Mouse (Mus musculus) layer of hippocampus, adult 2 months (tissue): Measurements from ENCODE around the gene Idh3g. TPM values are rescaled to one million over a fixed set of nuclear protein-coding genes. Genes with fewer than 3 reads are reported as not detected.

Experiments
- DNase-seq, 2 experiments: peaks; one replicate each; pipeline ENCODE4 v3.0.0; 2022; ENCODE audit warnings: low spot score in 2 of 2
- H3K27ac ChIP-seq: fragments of 200-600 bp; 2 replicates; pipeline ENCODE4 v1.8.1; 2022
- H3K4me3 ChIP-seq: fragments of 200-600 bp; 2 replicates; pipeline ENCODE4 v1.8.1; 2022; ENCODE audit warnings: mild to moderate bottlenecking
- CTCF ChIP-seq: fragments of 200-600 bp; conservative IDR thresholded peaks from 2 replicates; pipeline ENCODE4 v1.8.1; 2022; ENCODE audit warnings: antibody characterized with exemption, mild to moderate bottlenecking, moderate library complexity
- long read RNA-seq, 2 experiments: library from polyadenylated mRNA; stranded (forward); transcript quantifications; one replicate each; pipeline ENCODE4 v2.0.0; 2021; ENCODE audit warnings: borderline mapping rate in 2 of 2
- total RNA-seq, 2 experiments: library from RNA; stranded (reverse); gene quantifications; 2 replicates each; pipeline ENCODE4 v1.2.3; 2021

Gene Idh3g
- 100 to 1,000 TPM; 207 to 209 TPM for total RNA-seq
- long read RNA-seq, experiment 1, partial matches to known transcripts: 8 of 104 reads
- long read RNA-seq, experiment 1, other reads (novel, unspliced or antisense): 94 of 104 reads
- long read RNA-seq, experiment 2, partial matches to known transcripts: 3 of 120 reads
- long read RNA-seq, experiment 2, other reads (novel, unspliced or antisense): 116 of 120 reads

DNA sequence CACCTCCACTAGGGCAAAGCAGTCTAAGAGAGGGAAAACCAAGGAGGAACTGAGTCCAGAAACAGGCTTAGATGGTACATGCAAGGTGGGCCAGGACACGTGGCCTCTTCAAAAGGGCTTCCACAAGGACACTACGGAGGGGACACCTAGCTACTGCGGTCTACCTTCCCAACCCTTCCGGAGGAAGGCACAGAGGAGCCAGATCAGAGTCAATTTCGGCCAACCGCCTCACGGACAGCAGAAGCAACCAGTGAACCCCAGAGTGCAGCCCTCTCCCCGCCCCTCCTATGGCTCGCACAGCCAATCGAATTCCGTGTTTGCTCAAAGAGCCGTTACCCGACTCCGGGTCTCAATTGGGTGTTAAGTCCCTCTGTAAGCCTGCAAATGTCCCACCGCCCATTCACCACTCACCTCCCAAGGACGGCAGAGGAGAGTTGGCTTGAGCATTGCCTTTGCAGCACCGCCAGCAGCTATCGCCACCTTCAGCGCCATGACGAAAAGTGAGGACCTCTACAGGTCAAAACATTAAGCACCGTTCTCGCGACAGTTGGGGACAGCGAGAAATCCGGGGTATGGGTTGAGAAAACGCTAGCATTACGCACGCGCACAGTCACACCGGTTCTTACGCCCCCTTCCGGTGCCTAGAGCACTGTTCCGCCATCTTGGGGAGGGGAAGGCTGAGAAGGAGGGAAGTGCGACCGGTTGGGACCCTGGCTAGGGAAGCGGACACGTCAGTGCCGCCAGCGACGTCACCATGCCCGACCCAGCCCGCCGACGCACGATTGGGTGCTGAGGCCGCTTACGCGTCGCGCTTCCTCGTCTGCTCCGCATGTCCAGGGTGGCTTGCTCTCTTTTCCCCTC lies at the start of gene Idh3g, which contains the start of gene Ssr4:
TSS of gene Idh3g (minus strand) at position 534 of the 861 bp plus-strand sequence.
TSS of gene Ssr4 (plus strand) at position 665 of the 861 bp plus-strand sequence.
- peak within 1 kb of the TSS; percentile 70 for H3K4me3 ChIP-seq
- peak; percentile 90 to 95 for DNase-seq
- TF ChIP-seq CTCF: peak; percentile 72
- peak within 1 kb of the TSS; percentile 95 for H3K27ac ChIP-seq

DNA sequence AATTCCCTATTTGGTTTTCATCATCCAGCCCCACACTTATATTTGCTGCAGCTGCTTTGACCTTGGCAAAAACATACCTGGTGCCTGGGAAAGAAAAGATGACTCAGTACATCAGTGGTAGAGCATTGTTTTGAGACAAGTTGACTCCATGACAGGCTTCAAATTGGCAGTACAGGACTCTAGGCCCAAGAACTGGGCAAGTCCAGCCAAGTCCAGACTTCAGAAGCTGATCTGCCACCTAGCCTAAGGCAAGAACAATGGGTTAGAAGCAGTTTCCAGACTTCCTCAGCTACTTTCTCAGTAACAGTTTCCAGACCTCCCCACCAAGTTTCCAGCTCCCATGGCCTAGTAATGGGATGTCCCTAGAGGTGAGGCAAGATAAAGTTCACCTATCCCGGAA lies 49.0 kb upstream of the Idh3g start:
- H3K27ac ChIP-seq: no peak overlapping the region
- TF ChIP-seq CTCF: no peak
- H3K4me3 ChIP-seq: no peak overlapping the region
- no peak for DNase-seq

DNA sequence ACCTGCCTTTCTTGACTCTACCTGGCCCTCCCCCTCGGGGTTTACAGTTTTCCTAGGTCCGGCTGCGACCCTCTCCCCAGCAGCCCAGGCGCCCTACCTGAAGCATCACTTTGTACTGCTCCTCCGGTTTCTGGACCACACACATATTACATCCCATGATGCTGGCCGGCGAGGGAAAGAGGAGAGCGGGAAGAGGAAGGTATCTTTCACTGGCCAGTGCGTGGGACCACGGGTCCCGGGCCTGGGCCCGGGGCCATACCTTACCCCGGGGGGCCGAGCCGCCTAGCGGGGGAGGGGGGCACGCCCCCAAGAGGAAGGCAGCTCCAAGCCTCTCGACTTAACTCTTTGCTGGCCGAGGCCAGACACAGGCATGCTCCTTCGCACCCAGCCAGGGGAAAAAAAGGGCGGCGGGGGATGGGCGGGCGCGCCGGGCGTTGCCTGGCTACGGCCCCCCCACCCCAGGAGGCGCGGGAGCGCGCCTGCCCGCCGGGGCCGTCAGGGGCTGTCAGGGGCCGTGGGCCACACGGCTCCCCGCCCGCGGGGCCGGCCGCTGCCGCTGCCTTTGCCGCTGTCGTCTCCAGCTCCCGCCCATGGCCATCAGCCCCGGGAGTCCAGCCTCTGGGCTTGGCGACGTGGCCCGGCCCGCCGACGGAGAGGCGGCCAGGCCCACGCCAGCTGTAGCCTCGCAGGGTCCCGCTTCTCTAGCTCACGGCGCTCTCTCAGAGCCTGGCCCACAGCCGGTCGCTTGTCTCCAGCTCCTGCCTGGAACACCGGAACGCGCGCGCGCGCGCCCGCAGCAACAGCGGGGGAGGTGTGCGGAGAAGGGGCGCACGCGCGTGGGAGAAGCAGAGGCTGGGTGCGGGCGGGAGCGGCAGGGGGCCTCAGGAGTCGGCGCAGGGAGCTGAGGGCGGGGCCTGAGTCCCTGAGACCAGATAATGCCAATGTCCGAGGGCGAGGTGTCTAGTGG lies 37.8 kb upstream of the Idh3g start, which contains the start of gene Pdzd4:
TSS of gene Pdzd4 (minus strand) at position 785 of the 967 bp plus-strand sequence.
- H3K4me3 ChIP-seq: peak within 1 kb of the TSS; percentile 65
- peak; percentile 41 to 64 for DNase-seq
- H3K27ac ChIP-seq: peak within 1 kb of the TSS; percentile 94
- no peak for TF ChIP-seq CTCF

GRCm38 (mm10) chrX:73823747-73824146 lies 37.0 kb upstream of the Idh3g start:
- DNase-seq: no peak
- Histone ChIP-seq H3K27ac (peak overlapping the region; percentile 94), H3K4me3 (peak overlapping the region; percentile 65)
- no peak for TF ChIP-seq CTCF

DNA sequence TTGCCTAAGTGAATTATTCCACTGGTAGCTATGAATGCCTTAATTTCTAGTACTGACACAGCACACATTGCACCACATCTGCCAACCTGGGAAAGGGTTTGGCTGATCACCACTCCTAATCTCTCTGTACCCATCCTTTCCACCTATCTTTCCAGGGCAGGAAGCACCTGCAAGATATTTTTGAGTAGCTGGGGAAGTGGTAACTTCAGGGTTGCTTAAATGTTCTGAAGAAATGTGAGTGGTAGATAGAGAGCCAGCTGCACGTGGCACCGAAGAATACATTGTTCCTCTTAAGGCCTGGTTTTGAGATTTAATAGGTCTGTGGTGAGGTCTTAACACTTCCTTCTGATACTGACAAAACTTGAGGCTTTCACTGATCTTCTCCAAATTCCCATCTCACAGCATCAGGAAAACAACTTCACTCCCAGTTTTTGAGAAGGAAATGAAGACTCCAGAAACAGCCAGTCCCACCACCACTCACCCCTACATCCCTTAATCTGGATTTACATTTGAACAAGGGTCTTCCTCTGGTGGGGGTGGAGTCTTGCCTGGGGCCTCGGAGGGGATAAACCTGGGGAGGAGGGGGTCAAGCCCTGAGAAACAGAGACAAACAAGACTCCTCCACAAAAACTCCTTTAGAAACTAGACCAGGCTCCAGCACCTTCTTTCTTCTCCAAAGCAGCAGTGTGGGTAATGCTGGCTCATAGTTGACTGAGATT lies 30.1 kb upstream of the Idh3g start:
- H3K27ac ChIP-seq: no peak overlapping the region
- no peak for DNase-seq
- no peak overlapping the region for H3K4me3 ChIP-seq
- TF ChIP-seq CTCF: no peak

DNA sequence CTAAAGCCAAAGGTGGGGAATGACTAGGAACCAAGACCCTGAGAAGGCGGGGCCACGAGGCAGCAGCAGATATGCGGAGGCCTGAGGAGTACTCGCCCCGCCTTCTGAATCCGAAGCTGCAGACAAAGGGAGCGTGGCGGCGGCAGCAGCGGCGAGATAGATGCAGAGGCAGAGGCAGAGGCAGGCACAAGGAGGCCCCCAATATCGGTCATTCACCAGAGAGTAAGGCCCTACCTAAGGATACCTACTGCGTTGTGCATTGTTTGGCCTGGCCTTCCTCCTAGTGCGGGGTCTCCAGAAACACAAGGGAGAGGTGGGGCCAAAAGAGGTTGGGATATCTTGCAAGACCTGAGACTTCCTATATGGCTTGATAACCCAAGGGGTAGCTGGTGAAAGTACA lies 28.4 kb upstream of the Idh3g start:
- H3K27ac ChIP-seq: no peak overlapping the region
- no peak for DNase-seq
- TF ChIP-seq CTCF: no peak
- no peak overlapping the region for H3K4me3 ChIP-seq

DNA sequence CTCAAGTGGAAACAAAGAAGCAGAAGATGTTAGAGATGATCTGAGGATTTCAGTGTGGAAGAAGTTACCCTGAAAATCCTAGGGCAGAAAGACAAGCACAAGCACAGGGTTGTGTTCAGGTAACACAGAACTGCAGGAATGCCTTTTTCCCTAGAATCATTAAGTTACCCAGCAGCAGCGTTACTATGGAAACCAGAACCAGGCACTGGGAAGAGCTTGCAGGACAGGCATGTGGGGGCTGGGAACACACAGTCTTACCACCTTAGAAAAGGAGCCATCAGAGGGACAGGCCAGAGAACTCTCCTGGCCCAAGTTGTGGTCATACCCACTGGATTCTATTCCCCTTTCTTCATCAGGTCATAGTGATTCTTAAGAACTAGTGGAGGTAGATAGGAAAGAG lies 19.1 kb upstream of the Idh3g start:
- Histone ChIP-seq H3K4me3 (no peak overlapping the region), H3K27ac (no peak overlapping the region)
- no peak for DNase-seq
- TF ChIP-seq CTCF: no peak

- DNase-seq: peak; percentile 45 to 55
- H3K4me3 ChIP-seq: no peak overlapping the region
- TF ChIP-seq CTCF: peak; percentile 78
- no peak overlapping the region for H3K27ac ChIP-seq
Measured at GRCm38 (mm10) chrX:73798502-73798901, 11.8 kb upstream of the Idh3g start.

- H3K4me3 ChIP-seq: no peak overlapping the region
- DNase-seq: no peak
- no peak overlapping the region for H3K27ac ChIP-seq
- TF ChIP-seq CTCF: no peak
Measured at GRCm38 (mm10) chrX:73797511-73797910, 10.8 kb upstream of the Idh3g start.

GRCm38 (mm10) chrX:73793505-73793904 lies 6.8 kb upstream of the Idh3g start:
- DNase-seq: no peak
- Histone ChIP-seq H3K27ac (peak overlapping the region; percentile 18; the same call in 1 of the 2 replicates), H3K4me3 (no peak overlapping the region)
- TF ChIP-seq CTCF: peak; percentile 28; the same call in 1 of the 2 replicates

- DNase-seq: no peak
- H3K27ac ChIP-seq: no peak overlapping the region
- no peak for TF ChIP-seq CTCF
- H3K4me3 ChIP-seq: no peak overlapping the region
Measured at GRCm38 (mm10) chrX:73793039-73793438, 6.3 kb upstream of the Idh3g start.

- Histone ChIP-seq H3K4me3 (no peak overlapping the region; the same call in 1 of the 2 replicates), H3K27ac (no peak overlapping the region)
- TF ChIP-seq CTCF: no peak
- DNase-seq: no peak
Measured at GRCm38 (mm10) chrX:73788501-73788900, 1.8 kb upstream of the Idh3g start.
